Mouse (Mus musculus) forebrain, embryonic 14.5 days (tissue): Measurements from ENCODE around the gene Gm28308. TPM values are rescaled to one million over a fixed set of nuclear protein-coding genes. Genes with fewer than 3 reads are reported as not detected.

Experiments used
- ATAC-seq: fragments of 200-750 bp; cut with Nextera tagmentation; 2 replicates; pipeline ENCODE4 v1.8.0; 2017; ENCODE audit warnings: mild to moderate bottlenecking, moderate library complexity
- DNase-seq: peaks from one replicate; pipeline ENCODE4 v3.0.0-alpha.2; 2015; ENCODE audit warnings: low spot score
- H3K27ac ChIP-seq: fragments of 300-500 bp; sonication (generic); 2 replicates; pipeline ENCODE4 v1.5.1; 2014; ENCODE audit warnings: low read depth, mild to moderate bottlenecking, control low read depth, low read length, moderate library complexity
- H3K27me3 ChIP-seq: fragments of 300-500 bp; sonication (generic); replicated peaks from 2 replicates; pipeline ENCODE4 v1.6.1; 2014; ENCODE audit warnings: low read length, control low read depth, mixed read lengths; ENCODE audit not compliant: control insufficient read depth, insufficient read depth
- H3K36me3 ChIP-seq: fragments of 300-500 bp; sonication (generic); 2 replicates; pipeline ENCODE4 v1.6.1; 2014; ENCODE audit warnings: low read length, control low read depth; ENCODE audit not compliant: control insufficient read depth, insufficient read depth
- H3K4me1 ChIP-seq: fragments of 300-500 bp; sonication (generic); 2 replicates; pipeline ENCODE4 v1.6.1; 2014; ENCODE audit warnings: antibody characterized with exemption, low read length, control low read depth; ENCODE audit not compliant: control insufficient read depth, insufficient read depth
- H3K4me2 ChIP-seq: fragments of 300-500 bp; sonication (generic); 2 replicates; pipeline ENCODE4 v1.6.1; 2014; ENCODE audit warnings: mild to moderate bottlenecking, control low read depth, low read length
- H3K4me3 ChIP-seq: fragments of 300-500 bp; sonication (generic); 2 replicates; pipeline ENCODE4 v1.5.1; 2014; ENCODE audit warnings: low read depth, low read length, control low read depth
- H3K9ac ChIP-seq: fragments of 300-500 bp; sonication (generic); 2 replicates; pipeline ENCODE4 v1.6.1; 2014; ENCODE audit warnings: mild to moderate bottlenecking, low read length, control low read depth, moderate library complexity
- H3K9me3 ChIP-seq: fragments of 300-500 bp; sonication (generic); replicated peaks from 2 replicates; pipeline ENCODE4 v1.6.1; 2016; ENCODE audit warnings: low read length, control low read depth, mixed read lengths; ENCODE audit not compliant: control insufficient read depth
- WGBS: fragments of 180-500 bp; shearing (Covaris S2); extraction: QIAGEN DNeasy Blood & Tissue Kit; methylation state at CpG from one replicate; pipeline ENCODE4 v1.1.7; 2014; 5-methylcytosine and 5-hydroxymethylcytosine counted together
- polyA plus RNA-seq: library from polyadenylated mRNA; unstranded; fragments of >200 nt; fragmentation: Nextera tagmentation; extraction: Ambion mirVana; gene quantifications from 2 replicates; pipeline ENCODE4 v1.2.1, GENCODE M21; 2014

Gm28308 gene
- polyA plus RNA-seq, 1 experiment from 2014 or later: not detected

DNA sequence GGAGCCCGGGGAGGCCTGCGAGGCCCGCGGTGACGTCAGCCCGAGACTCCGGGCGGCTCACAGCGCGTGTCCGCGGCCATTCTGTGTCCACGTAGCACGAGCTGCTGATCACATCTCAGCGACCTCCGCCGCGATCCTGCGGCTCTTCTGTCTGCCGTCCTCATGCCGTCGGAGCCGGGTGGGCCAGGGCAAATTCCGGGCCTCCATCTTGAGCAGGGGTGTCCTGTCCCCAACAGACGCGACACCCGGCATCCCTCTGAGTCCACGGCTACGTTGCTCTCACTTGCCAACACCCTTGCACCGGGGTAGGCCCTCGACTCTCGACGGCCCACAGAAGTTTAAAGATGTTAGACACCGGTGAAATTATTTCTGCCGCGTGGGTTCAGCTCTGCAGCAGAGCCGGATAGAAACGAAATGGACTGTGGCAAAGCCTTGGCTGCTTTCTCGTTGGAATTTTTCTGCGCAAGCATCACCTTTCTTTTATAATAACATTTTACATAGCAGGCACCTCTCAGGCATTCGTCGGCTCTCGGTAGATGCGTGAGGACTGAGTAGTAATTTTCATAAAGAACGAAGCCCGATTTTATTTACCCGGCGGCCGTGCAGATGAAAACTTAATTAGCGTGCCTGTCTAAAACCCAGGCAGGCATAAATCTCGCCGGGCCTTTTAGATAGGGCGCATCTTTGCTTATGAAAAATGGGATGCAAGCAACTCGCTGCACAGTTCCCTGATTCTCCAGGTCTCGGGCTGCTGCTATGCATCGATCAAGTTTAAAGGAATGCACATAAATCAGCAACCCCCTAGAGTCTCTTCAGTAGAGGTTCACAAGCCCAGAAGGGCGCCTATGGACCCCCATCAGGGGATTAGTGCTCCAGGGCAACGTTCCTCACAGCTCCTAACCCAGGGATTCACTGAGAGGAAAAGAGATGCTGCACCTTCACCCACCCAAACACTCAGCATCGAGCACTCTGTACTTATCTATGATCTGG, 40.7 kb upstream of the Gm28308 start:
- H3K4me2 ChIP-seq: no peak overlapping the region
- H3K27me3 ChIP-seq: peaks cover 92% of the 10 kb centered on the region
- H3K9me3 ChIP-seq: no peaks in the 10 kb centered on the region
- no peak overlapping the region for H3K27ac ChIP-seq
- 1% methylated on average over 59 of the region's 59 CpGs for WGBS
- DNase-seq (no peak), ATAC-seq (no peak)
- no peaks in the 10 kb centered on the region for H3K36me3 ChIP-seq
- H3K9ac ChIP-seq: no peak overlapping the region
- no peaks in the 10 kb centered on the region for H3K4me1 ChIP-seq
- no peak overlapping the region for H3K4me3 ChIP-seq

DNA sequence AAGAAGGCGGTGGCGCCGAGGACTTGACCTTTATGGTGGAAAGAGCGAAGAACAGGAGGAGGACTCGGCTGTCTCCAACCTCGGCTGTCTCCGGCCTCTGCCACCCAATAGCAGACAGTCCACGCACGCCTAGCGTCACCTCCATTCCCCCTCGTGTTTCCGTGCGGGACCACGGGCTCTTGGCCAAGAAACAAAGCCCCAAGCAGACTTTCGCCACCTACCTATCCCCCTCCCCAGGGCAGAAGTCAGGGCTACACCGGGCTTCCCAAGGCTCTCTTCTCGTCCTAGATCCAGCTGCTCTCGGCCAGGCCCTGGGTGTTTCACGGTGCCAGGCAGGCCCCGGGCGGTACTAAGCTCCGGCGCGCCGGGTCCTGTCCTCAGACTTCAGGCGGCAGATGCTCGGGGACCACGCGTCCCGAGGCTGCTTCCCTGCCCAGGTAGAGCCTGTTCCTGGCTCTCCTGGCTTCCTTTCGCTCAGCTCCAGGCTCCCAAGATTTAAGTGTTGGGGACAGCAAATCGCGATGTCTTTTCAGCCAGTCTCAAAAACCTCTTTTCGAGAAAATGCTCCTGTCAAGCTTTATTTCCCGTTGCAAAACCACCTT, 39.7 kb upstream of the Gm28308 start:
- Histone ChIP-seq H3K9me3 (no peaks in the 10 kb centered on the region), H3K4me3 (no peak overlapping the region), H3K4me1 (no peaks in the 10 kb centered on the region), H3K27ac (no peak overlapping the region), H3K9ac (no peak overlapping the region), H3K27me3 (peaks cover 93% of the 10 kb centered on the region), H3K36me3 (no peaks in the 10 kb centered on the region), H3K4me2 (no peak overlapping the region)
- ATAC-seq (no peak), DNase-seq (no peak)
- WGBS: 2% methylated on average over 35 of the region's 35 CpGs

DNA sequence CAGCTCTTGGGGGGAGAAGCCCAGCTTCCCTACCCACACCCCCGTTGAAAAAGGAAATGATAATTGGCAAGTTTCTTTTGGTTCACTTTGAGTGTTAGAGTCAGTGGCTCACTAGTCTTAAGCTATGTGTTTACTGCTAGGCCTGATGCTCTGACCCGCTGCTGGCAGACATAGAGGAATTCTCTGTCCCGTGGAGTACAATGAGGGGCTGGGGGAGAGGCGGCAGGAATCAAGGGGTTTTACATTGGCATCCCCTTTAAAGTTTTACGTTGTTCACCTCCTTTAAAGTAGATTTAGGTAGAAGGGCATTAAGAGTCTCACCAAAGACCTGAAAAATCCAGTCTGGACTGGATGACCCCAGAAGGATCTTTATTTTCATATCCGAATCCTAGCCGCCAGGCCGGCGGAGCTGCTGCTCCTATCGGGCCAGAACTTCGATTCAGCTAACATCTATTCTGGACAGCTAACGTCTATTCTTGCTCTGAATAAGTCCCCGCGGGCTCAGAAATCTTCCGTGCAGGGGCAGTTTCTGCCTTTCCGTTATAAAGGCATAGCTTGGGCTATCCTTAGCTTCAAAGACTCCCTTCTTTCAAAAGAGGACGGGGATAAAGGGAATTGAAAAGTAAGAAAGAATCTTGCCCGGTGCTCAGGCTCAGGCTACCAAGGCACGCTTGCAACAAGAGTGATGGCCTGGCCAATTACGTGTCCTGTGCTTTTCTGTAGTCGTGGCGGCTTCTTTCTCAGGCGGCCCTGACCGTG, 39.1 kb upstream of the Gm28308 start:
- Histone ChIP-seq H3K4me1 (no peaks in the 10 kb centered on the region), H3K9me3 (no peaks in the 10 kb centered on the region), H3K9ac (no peak overlapping the region), H3K27ac (no peak overlapping the region), H3K4me3 (no peak overlapping the region), H3K27me3 (peaks cover 93% of the 10 kb centered on the region), H3K4me2 (no peak overlapping the region), H3K36me3 (no peaks in the 10 kb centered on the region)
- no peak for DNase-seq
- WGBS: under 1% methylated on average over 24 of the region's 24 CpGs
- no peak for ATAC-seq

DNA sequence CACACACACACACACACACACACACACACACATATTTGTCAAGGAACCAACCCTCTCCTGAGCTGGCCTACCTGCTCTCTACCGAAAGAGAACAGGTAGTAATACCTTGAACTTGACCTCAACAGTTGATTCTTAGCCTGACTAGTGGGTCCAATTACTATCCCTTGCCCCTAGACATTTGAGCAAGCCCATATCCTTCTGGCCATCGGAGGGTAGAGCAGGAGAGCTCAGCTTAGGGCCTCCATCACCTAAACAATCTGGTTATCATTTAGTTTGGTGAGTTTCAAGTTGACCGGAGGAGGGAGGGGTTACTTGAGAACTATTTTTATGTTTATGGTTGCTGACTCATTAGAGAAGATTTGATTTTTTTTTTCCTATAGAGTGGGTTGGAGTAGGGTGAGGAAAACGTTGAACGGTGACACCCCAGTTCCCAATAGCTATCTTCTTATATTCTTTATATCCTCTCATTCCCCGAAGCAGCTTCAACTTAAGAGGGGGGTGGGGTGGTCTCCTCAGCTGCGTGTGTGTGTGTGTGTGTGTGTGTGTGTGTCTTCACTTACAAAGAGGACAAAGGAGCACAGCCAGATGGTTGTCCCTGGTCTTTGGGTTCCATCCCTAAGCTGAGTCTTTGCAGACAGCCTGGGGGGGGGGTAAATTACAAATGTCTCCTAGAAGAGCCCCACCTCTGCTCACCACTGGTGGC, 38.2 kb upstream of the Gm28308 start:
- H3K9ac ChIP-seq: no peak overlapping the region

DNA sequence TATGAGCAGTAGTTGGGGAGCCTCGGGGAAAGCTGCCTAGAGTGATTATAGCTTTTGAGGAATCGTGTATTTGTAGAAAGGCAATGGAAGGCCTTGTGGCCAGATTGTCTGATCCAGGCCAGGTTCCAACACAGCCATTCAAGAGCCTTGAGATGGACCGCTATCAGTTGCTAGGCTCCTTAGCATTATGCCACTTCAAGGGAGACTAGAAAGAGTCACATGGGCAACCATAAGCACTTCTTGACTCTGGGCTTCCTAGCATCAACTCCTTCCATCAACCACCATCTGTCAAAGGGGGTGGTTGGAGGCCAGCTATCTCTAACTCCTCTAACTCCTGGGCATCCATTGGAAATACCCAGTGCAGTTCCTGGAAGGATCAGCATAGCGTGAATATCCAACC, 36.7 kb upstream of the Gm28308 start:
- Histone ChIP-seq H3K9me3 (no peaks in the 10 kb centered on the region), H3K27me3 (peaks cover 95% of the 10 kb centered on the region), H3K4me2 (no peak overlapping the region), H3K4me1 (no peaks in the 10 kb centered on the region), H3K9ac (no peak overlapping the region), H3K36me3 (no peaks in the 10 kb centered on the region), H3K4me3 (no peak overlapping the region), H3K27ac (no peak overlapping the region)
- ATAC-seq (no peak), DNase-seq (no peak)
- WGBS: 5% methylated on average over 4 of the region's 4 CpGs

More for the DNA sequence above, 38.2 kb upstream of the Gm28308 start:
- no peaks in the 10 kb centered on the region for H3K4me1 ChIP-seq
- H3K4me2 ChIP-seq: no peak overlapping the region
- ATAC-seq: no peak
- DNase-seq: no peak
- H3K4me3 ChIP-seq: no peak overlapping the region
- H3K27ac ChIP-seq: no peak overlapping the region
- H3K36me3 ChIP-seq: no peaks in the 10 kb centered on the region
- WGBS: 10% methylated on average over 7 of the region's 7 CpGs
- H3K27me3 ChIP-seq: peaks cover 95% of the 10 kb centered on the region
- H3K9me3 ChIP-seq: no peaks in the 10 kb centered on the region

DNA sequence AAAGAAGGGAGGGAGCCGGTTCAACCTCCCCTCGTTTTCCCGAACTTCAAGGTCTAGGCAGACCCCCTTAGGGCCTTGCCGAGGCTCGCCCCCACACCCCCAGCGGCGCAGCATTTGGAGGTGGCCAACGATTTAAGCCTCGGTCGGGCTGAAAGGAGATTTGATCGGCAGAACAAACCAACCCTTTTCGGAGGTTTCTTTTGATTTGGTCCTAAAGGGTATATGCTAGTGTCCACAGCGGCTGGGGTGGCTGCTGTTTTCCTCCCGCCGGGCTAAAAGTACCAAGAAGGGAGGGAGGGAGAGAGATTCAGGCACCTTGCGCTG, 36.2 kb upstream of the Gm28308 start:
- Histone ChIP-seq H3K4me1 (no peaks in the 10 kb centered on the region), H3K9ac (no peak overlapping the region), H3K27me3 (peaks cover 98% of the 10 kb centered on the region), H3K4me3 (no peak overlapping the region), H3K27ac (no peak overlapping the region), H3K4me2 (no peak overlapping the region), H3K36me3 (no peaks in the 10 kb centered on the region), H3K9me3 (no peaks in the 10 kb centered on the region)
- ATAC-seq (no peak), DNase-seq (no peak)
- 1% methylated on average over 16 of the region's 16 CpGs for WGBS

DNA sequence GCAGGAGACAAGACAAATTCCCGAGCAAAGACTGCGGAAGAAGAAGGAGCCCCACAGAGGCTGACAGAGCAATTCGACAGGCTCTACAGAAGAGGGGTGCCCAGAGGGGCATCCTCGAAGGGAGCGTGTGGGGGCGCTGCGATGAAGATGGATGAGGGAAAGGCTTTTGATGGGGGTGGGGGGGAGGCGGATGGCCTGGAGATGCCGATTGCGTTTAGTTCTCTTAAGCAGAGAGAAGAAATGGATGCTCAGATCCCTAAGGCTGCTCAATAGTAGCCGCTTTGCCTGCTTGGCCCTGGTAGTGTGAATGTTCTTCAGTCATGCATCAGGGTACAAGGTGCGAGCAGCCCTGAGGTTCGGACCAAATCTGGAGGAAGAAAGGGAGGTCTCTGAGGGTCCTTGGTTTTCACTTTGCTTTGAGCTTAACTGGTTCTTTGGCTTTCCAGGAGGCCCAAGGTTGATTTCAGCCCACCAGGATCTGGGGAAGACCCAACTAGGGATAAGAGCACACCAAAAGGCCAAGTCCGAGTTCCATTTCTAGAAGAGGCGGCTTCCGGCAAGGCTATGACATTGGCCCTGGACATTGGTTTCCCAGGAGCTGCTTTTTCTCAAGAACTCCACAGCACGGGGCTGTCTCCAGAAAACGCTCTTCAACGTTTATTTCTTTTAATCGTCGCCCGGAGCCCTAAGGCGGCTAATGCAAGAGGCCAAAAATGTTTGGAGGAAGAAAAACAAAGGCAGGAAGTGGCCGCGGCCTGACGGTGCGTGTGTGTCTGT, 35.7 kb upstream of the Gm28308 start:
- no peak overlapping the region for H3K27ac ChIP-seq
- ATAC-seq (no peak), DNase-seq (no peak)
- H3K27me3 ChIP-seq: peaks cover 98% of the 10 kb centered on the region
- no peaks in the 10 kb centered on the region for H3K36me3 ChIP-seq
- under 1% methylated on average over 27 of the region's 27 CpGs for WGBS
- no peak overlapping the region for H3K4me3 ChIP-seq
- H3K4me1 ChIP-seq: no peaks in the 10 kb centered on the region
- no peak overlapping the region for H3K4me2 ChIP-seq
- H3K9me3 ChIP-seq: no peaks in the 10 kb centered on the region
- no peak overlapping the region for H3K9ac ChIP-seq
